Mouse (Mus musculus) embryonic facial prominence, embryonic 11.5 days (tissue): ENCODE measurements around the gene Tmem106a. TPM values are rescaled to one million over a fixed set of nuclear protein-coding genes. Genes with fewer than 3 reads are reported as not detected.
"Not testable (repeated sequence)": the region's sequence is repeated elsewhere in the genome, so short reads cannot be mapped to it uniquely, and the experiment has no call there.

Source experiments
- ATAC-seq: fragments of 200-750 bp; cut with Nextera tagmentation; replicated peaks from 2 replicates; pipeline ENCODE4 v1.8.0; 2017; ENCODE audit warnings: low read depth; ENCODE audit not compliant: insufficient number of reproducible peaks, low FRiP score, low TSS enrichment
- DNase-seq: peaks from one replicate; pipeline ENCODE4 v3.0.0-alpha.2; 2015; ENCODE audit warnings: low spot score
- H3K27ac ChIP-seq: fragments of 300-500 bp; sonication (generic); replicated peaks from 2 replicates; pipeline ENCODE4 v1.5.1; 2014; ENCODE audit warnings: mild to moderate bottlenecking, low read depth, low read length, control low read depth
- H3K27me3 ChIP-seq: fragments of 300-500 bp; sonication (generic); 2 replicates; pipeline ENCODE4 v1.6.1; 2014; ENCODE audit warnings: mild to moderate bottlenecking, low read length, moderate library complexity, mixed read lengths; ENCODE audit not compliant: control insufficient read depth, insufficient read depth
- H3K36me3 ChIP-seq: fragments of 300-500 bp; sonication (generic); replicated peaks from 2 replicates; pipeline ENCODE4 v1.6.1; 2014; ENCODE audit warnings: low read depth, mild to moderate bottlenecking, low read length, moderate library complexity, mixed read lengths; ENCODE audit not compliant: control insufficient read depth, insufficient read depth
- H3K4me1 ChIP-seq: fragments of 300-500 bp; sonication (generic); 2 replicates; pipeline ENCODE4 v1.6.1; 2014; ENCODE audit warnings: low read length, mixed read lengths; ENCODE audit not compliant: control insufficient read depth, insufficient read depth
- H3K4me2 ChIP-seq: fragments of 300-500 bp; sonication (generic); 2 replicates; pipeline ENCODE4 v1.6.1; 2014; ENCODE audit warnings: low read depth, mild to moderate bottlenecking, control low read depth, low read length, moderate library complexity
- H3K4me3 ChIP-seq: fragments of 300-500 bp; sonication (generic); 2 replicates; pipeline ENCODE4 v1.5.1; 2014; ENCODE audit warnings: low read depth, low read length, control low read depth
- H3K9ac ChIP-seq: fragments of 300-500 bp; sonication (generic); replicated peaks from 2 replicates; pipeline ENCODE4 v1.6.1; 2014; ENCODE audit warnings: mild to moderate bottlenecking, control low read depth, low read length
- H3K9me3 ChIP-seq: fragments of 300-500 bp; sonication (generic); replicated peaks from 2 replicates; pipeline ENCODE4 v1.6.1; 2016; ENCODE audit warnings: mild to moderate bottlenecking, low read length, inconsistent platforms, mixed read lengths; ENCODE audit not compliant: control insufficient read depth
- WGBS: fragments of 180-500 bp; shearing (Covaris S2); extraction: QIAGEN DNeasy Blood & Tissue Kit; methylation state at CpG from one replicate; pipeline ENCODE4 v1.1.7; 2014; 5-methylcytosine and 5-hydroxymethylcytosine counted together
- polyA plus RNA-seq: library from polyadenylated mRNA; unstranded; fragments of >200 nt; fragmentation: Nextera tagmentation; extraction: Ambion mirVana; gene quantifications from 2 replicates; pipeline ENCODE4 v1.2.1, GENCODE M21; 2014

The Tmem106a gene
- polyA plus RNA-seq, 1 experiment from 2014 or later = 2.0 TPM

DNA sequence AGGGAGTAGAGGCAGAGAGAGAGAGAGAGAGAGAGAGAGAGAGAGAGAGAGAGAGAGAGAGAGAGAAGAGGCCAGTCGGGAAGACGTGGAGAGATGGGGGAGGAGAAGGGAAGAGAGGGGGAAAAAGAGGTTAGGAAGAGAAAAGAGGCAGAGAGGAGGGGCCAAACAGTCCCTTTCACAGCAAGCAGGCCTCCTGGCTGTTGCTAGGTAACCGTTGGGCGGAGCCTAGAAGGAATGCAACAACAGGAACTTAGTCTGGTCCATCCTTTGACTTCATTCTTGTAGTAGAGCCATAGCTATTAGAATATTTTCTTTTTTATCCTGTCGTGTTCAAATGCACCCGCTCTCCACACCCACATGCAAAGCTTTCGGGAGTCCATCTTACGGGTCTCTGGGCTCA is 35.8 kb downstream of the Tmem106a start:
- DNase-seq (peak; percentile 89), ATAC-seq (0 out of 2 replicates have a peak, but pooled peaks have one; percentile 55)
- no peaks in the 10 kb centered on the region for H3K9me3 ChIP-seq
- no peaks in the 10 kb centered on the region for H3K4me1 ChIP-seq
- H3K27ac ChIP-seq = no peak overlapping the region
- H3K36me3 ChIP-seq = no peaks in the 10 kb centered on the region
- H3K27me3 ChIP-seq = no peaks in the 10 kb centered on the region
- no peak overlapping the region for H3K4me3 ChIP-seq
- H3K9ac ChIP-seq = no peak overlapping the region
- H3K4me2 ChIP-seq = no peak overlapping the region
- WGBS = 5% methylated on average over 8 of the region's 8 CpGs

DNA sequence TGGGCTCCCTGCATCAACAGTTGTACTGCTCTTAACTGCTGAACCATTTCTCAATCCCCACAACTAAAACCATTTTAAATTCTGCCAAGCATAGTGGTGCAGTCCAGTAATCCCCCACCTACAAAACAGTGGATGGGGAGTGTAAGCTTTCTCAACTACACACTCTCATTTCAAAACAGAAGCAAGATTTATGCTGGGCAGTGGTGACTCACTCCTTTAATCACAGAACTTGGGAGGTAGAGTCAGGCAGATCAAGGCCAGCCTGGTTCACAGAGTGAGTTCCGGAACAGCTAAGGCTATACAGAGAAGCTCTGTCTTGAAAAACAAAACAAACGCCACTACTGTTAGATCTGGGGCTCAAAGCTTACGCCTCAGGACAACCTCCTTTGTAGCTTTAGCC is 36.6 kb downstream of the Tmem106a start:
- DNase-seq = no peak
- WGBS = 68% methylated on average over 3 of the region's 3 CpGs

DNA sequence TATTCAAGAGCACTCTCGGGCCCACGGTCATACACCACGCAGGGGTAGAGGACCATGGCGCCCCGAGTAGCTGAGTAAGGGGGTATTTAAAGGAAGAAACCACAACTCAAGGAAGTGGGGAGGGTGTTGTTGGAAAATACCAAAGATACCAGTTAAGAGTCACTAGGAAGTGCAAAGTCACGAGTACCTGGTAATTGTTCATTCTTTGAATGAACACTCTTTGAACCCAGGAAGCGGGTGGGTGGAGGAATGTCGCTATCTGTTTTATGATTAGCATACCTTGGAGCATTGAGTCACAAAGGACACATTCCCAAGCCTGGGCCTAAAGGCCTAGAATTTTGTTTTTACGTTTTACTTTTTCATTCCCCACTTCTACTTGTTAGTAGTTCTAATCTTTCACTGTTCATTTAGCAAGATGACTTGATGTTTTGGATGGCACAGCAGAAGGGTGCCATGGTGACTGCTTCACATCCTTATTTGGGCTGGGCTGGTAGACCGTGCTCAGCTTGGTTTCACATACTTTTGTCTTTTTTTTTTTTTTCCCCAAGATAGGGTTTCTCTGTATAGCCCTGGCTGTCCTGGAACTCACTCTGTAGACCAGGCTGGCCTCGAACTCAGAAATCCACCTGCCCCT is 38.1 kb downstream of the Tmem106a start:
- H3K27ac ChIP-seq, H3K9ac ChIP-seq, H3K9me3 ChIP-seq, H3K4me3 ChIP-seq, H3K4me1 ChIP-seq, DNase-seq, ATAC-seq, H3K36me3 ChIP-seq, H3K27me3 ChIP-seq, H3K4me2 ChIP-seq: not testable (repeated sequence)
- 85% methylated on average over 10 of the region's 11 CpGs for WGBS

More for the DNA sequence above, 36.6 kb downstream of the Tmem106a start:
- no peaks in the 10 kb centered on the region for H3K27me3 ChIP-seq
- H3K9ac ChIP-seq = no peak overlapping the region
- H3K4me1 ChIP-seq = no peaks in the 10 kb centered on the region
- no peaks in the 10 kb centered on the region for H3K9me3 ChIP-seq
- ATAC-seq = no peak
- no peak overlapping the region for H3K4me2 ChIP-seq
- no peaks in the 10 kb centered on the region for H3K36me3 ChIP-seq
- no peak overlapping the region for H3K27ac ChIP-seq
- H3K4me3 ChIP-seq = no peak overlapping the region

DNA sequence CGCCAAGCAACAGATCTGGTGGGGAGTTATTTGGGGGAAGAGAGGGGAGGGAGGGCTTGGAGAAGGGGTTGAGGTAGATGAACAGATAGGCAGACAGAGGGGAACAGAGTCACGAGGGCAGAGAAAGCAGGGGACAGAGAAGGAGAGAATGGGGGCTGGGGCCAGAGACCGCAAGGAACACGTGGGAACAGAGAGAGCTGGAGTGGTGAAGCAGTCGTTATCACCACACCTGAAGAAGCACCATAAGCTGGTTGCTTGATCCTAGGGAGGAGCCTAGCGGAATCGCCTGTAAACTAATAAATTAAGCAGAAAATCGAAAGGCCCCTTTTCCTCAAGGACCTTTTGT is 44.6 kb downstream of the Tmem106a start:
- Histone ChIP-seq H3K27me3 (no peaks in the 10 kb centered on the region), H3K9me3 (no peaks in the 10 kb centered on the region), H3K4me3 (peak overlapping the region; percentile 31), H3K9ac (peak overlapping the region; percentile 67), H3K36me3 (no peaks in the 10 kb centered on the region), H3K27ac (peak overlapping the region; percentile 96), H3K4me2 (peak overlapping the region; percentile 42), H3K4me1 (no peaks in the 10 kb centered on the region)
- no peak for DNase-seq
- 4% methylated on average over 8 of the region's 8 CpGs for WGBS
- peak; percentile 22; the same call in 1 of the 2 replicates for ATAC-seq

DNA sequence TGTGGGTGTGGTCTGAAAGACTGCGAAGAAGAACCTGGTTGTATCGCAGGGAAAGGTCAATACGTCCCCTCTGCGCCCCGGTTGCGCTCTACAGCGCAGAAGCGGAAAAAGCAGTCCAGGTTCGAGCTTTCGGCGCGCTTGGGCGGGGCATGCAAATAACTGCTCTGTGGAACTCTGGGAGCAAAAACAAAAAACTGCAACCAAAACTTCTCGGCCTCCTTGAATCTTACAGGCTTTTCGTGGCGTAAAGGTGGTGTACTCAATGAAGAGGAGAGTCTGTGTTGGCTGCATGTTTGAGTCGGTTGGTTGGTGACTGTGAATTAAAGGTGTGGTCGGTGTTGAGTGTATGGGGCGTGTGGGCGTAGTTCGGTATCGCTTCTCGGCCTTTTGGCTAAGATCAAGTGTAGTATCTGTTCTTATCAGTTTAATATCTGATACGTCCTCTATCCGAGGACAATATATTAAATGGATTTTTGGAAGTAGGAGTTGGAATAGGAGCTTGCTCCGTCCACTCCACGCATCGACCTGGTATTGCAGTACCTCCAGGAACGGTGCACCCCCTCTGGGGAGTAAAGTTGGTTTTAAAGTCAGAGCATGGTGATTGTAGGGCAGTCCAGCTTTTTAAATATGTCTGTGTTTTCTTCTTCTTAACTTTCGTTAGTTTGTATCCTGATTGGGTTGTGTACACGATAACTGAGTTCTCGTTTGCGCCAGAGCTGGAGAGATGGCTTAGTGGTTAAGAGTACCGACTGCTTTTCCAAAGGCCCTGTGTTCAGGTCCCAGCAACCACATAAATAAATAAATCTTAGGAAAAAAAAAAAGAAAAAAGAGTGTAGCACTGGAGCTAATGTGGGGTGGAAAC is 45.2 kb downstream of the Tmem106a start, which contains the start of gene Rdm1:
Gene Rdm1, plus strand, starts transcription at position 201 of the 862 bp plus-strand sequence.
- Histone ChIP-seq H3K4me3 (peak within 1 kb of the TSS; percentile 31), H3K9ac (peak within 1 kb of the TSS; percentile 67), H3K4me2 (peak within 1 kb of the TSS; percentile 50), H3K27me3 (no peaks in the 10 kb centered on the region), H3K4me1 (no peaks in the 10 kb centered on the region), H3K27ac (peak within 1 kb of the TSS; percentile 96), H3K36me3 (no peaks in the 10 kb centered on the region), H3K9me3 (no peaks in the 10 kb centered on the region)
- peak; percentile 93 for DNase-seq
- ATAC-seq = peak; percentile 93
- WGBS = under 1% methylated on average over 32 of the region's 34 CpGs

DNA sequence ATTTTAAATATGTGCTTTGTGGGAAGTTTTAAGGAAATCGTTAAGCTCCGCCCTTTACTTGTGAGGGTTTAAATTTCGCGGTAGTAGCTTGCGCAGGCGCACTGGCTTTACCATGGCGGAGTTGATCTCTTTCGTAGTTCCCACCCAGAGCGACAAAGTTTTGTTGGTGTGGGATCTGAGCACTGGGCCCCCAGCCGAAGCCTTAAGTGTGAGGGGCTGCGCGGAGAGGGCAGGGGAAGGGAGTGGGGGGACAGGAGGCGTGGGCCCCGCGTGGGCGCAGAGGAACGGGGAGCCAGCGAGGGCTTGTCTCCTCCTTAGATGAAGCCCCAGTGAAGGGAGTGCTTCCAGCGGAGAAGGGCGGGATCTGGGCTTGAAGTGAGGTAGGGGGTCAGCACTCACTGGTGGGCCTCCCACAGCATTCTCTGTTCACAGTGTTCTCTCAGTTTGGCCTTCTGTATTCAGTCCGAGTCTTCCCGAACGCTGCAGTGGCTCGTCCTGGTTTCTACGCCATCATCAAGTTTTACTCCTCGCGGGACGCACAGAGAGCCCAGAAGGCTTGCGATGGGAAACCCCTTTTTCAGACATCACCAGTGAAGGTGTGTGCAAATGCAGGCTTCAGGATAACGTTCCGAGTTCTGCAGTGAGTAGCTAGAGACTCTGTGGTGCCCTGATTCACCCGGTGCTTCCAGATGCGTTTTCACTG is 46.0 kb downstream of the Tmem106a start:
- under 1% methylated on average over 33 of the region's 33 CpGs for WGBS

DNA sequence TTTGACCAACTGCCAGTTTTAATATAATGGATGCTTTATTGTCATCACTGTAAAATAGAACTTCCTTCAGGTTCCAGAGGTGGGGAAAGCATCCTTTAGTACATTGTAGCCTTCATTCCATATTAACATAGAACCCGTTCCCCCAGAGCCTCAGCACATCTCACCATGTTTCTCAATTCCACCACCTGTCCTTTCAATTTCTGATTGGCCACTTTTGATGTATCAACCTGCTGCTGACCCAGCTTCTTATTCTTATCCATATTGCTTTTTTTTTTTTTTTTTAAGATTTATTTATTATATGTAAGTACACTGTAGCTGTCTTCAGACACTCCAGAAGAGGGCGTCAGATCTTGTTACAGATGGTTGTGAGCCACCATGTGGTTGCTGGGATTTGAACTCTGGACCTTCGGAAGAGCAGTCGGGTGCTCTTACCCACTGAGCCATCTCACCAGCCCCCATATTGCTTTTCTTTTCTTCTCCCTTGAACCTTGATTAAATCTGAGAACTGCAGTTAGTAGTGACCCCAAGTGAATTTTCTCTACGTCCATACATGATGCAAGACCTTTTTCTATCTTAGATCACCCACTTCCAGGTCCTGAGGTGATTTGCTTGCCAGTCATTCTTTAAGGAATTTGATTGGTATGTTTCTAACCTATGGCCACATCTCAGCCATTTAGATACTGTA is 46.8 kb downstream of the Tmem106a start:
- Histone ChIP-seq H3K4me2 (peak overlapping the region; percentile 50), H3K4me3 (peak overlapping the region; percentile 31)
- not testable (repeated sequence) for H3K9ac ChIP-seq, DNase-seq, H3K4me1 ChIP-seq, H3K27me3 ChIP-seq, ATAC-seq, H3K27ac ChIP-seq, H3K36me3 ChIP-seq, H3K9me3 ChIP-seq
- WGBS = 68% methylated on average over 4 of the region's 5 CpGs

More for the DNA sequence above, 46.0 kb downstream of the Tmem106a start:
- Histone ChIP-seq H3K9ac (peak overlapping the region; percentile 64), H3K4me3 (peak overlapping the region; percentile 31), H3K36me3 (no peaks in the 10 kb centered on the region), H3K4me1 (no peaks in the 10 kb centered on the region), H3K9me3 (no peaks in the 10 kb centered on the region), H3K4me2 (peak overlapping the region; percentile 50), H3K27me3 (no peaks in the 10 kb centered on the region), H3K27ac (peak overlapping the region; percentile 89)
- no peak for DNase-seq
- ATAC-seq = no peak; the same call in none of the 2 replicates
